Mouse (Mus musculus) ES-Bruce4 (cell line): ENCODE measurements around the gene Zfp385c. TPM values are rescaled to one million over a fixed set of nuclear protein-coding genes. Genes with fewer than 3 reads are reported as not detected.
A peak's percentile ranks its signal among the peaks of the same experiment; 100 is the strongest.

Experiments used
- H3K27ac ChIP-seq: 2 replicates; pipeline ENCODE4 v1.5.1; 2012; ENCODE audit warnings: low read length, inconsistent platforms; ENCODE audit not compliant: insufficient read depth
- H3K27me3 ChIP-seq: 2 replicates; pipeline ENCODE4 v1.6.1; 2012; ENCODE audit warnings: mild to moderate bottlenecking, low read length, inconsistent platforms; ENCODE audit not compliant: control insufficient read depth, poor library complexity, insufficient read depth, severe bottlenecking
- H3K36me3 ChIP-seq: 2 replicates; pipeline ENCODE4 v1.6.1; 2012; ENCODE audit warnings: inconsistent platforms, mild to moderate bottlenecking, low read length, moderate library complexity; ENCODE audit not compliant: control insufficient read depth, poor library complexity, insufficient read depth, severe bottlenecking
- H3K4me1 ChIP-seq: one replicate; pipeline ENCODE4 v1.8.1; 2011; ENCODE audit warnings: low read length; ENCODE audit not compliant: control insufficient read depth, insufficient read depth
- H3K4me3 ChIP-seq: 2 replicates; pipeline ENCODE4 v1.5.1; 2011; ENCODE audit warnings: low read depth, mild to moderate bottlenecking, low read length
- H3K9ac ChIP-seq: 2 replicates; pipeline ENCODE4 v1.6.1; 2012; ENCODE audit warnings: low read depth, mild to moderate bottlenecking, inconsistent platforms; ENCODE audit not compliant: poor library complexity, severe bottlenecking
- H3K9me3 ChIP-seq: replicated peaks from 2 replicates; pipeline ENCODE4 v1.6.1; 2012; ENCODE audit warnings: mild to moderate bottlenecking, low read length, inconsistent platforms; ENCODE audit not compliant: control insufficient read depth, poor library complexity, insufficient read depth, severe bottlenecking
- CTCF ChIP-seq: IDR thresholded peaks from one replicate; pipeline ENCODE4 v1.8.1; 2011; ENCODE audit warnings: low read depth, low read length
- EP300 ChIP-seq: IDR thresholded peaks from 2 replicates; pipeline ENCODE4 v1.6.1; 2011; ENCODE audit warnings: low read depth, low read length; ENCODE audit not compliant: insufficient read depth
- POLR2A ChIP-seq: IDR thresholded peaks from one replicate; pipeline ENCODE4 v1.8.1; 2011; ENCODE audit warnings: low read length; ENCODE audit not compliant: insufficient read depth
- polyA plus RNA-seq: library from polyadenylated mRNA; stranded (reverse); fragments of >200 nt; gene quantifications from 2 replicates; pipeline ENCODE4 v1.2.4, GENCODE M21; 2011; ENCODE audit warnings: low read depth; ENCODE audit not compliant: missing spikeins, insufficient read depth, insufficient read length

Gene Zfp385c
- polyA plus RNA-seq, 1 experiment, result 1.9 TPM

DNA sequence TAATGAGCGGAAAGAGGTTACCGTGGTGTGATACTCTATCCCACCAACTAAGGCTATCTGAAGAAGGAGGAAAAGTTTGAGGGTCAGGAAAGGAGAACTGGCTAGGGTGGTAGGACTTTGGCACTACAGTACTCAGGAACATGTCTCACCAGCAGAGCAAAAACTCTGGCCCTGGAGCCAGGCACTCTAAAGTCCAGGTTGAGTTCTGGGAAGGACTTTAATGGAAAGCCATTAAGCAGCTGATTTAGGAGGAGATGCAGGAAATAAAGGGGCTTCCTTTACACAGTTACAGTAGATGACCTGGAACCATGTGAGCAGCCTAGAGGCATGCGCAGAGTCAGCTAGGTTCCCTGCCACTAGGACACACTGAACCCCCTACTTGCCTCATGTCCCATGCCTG is 34.9 kb upstream of the Zfp385c start:
- no peak overlapping the region for H3K4me3 ChIP-seq
- H3K36me3 ChIP-seq, result peaks cover 2% of the 10 kb centered on the region; the same call in 1 of the 2 replicates
- no peak overlapping the region for H3K9ac ChIP-seq
- H3K27me3 ChIP-seq, result no peaks in the 10 kb centered on the region
- H3K27ac ChIP-seq, result no peak overlapping the region
- H3K9me3 ChIP-seq, result no peaks in the 10 kb centered on the region
- no peak for TF ChIP-seq CTCF
- no peak for TF ChIP-seq EP300
- TF ChIP-seq POLR2A, result no peak
- H3K4me1 ChIP-seq, result peaks cover 3% of the 10 kb centered on the region

- Histone ChIP-seq H3K9ac (no peak overlapping the region), H3K27ac (peak overlapping the region; percentile 13; the same call in 1 of the 2 replicates), H3K9me3 (no peaks in the 10 kb centered on the region), H3K27me3 (no peaks in the 10 kb centered on the region), H3K4me1 (peaks cover 3% of the 10 kb centered on the region), H3K36me3 (peaks cover 2% of the 10 kb centered on the region; the same call in 1 of the 2 replicates), H3K4me3 (no peak overlapping the region)
- TF ChIP-seq CTCF, result no peak
- TF ChIP-seq EP300, result no peak
- TF ChIP-seq POLR2A, result no peak
Measured at GRCm38 (mm10) chr11:100724919-100725512, 32.8 kb upstream of the Zfp385c start.

DNA sequence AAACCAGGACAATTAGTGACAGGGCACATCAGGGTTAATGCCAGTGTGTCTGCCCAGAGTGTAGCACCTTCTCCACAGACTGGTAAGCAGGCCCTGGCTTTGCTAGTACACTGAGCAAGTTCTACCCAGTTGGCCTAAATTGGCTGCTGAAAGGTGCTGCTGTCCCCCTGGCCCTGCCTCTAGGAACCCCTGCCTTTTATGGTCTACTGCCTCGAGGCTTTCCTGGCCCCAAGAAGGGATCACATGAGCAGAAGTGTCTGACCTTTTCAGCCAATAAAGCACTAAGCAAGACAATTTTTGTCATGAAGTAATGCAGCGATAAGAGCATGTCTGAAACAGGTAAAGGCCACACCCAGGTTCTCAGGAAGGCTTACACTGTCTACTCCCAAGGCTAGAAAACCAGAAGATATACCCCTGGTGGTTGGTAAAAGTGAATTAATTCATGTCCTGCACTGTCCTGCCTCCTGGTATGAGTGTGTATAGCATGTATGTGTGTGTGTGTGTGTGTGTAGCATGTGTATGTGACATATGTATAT is 30.3 kb upstream of the Zfp385c start:
- Histone ChIP-seq H3K27me3 (no peaks in the 10 kb centered on the region), H3K4me3 (no peak overlapping the region), H3K4me1 (peaks cover 7% of the 10 kb centered on the region), H3K27ac (0 out of 2 replicates have a peak overlapping the region, but pooled peaks have one; percentile 3), H3K9ac (no peak overlapping the region), H3K36me3 (peaks cover under 1% of the 10 kb centered on the region; the same call in 1 of the 2 replicates), H3K9me3 (no peaks in the 10 kb centered on the region)
- no peak for TF ChIP-seq CTCF

DNA sequence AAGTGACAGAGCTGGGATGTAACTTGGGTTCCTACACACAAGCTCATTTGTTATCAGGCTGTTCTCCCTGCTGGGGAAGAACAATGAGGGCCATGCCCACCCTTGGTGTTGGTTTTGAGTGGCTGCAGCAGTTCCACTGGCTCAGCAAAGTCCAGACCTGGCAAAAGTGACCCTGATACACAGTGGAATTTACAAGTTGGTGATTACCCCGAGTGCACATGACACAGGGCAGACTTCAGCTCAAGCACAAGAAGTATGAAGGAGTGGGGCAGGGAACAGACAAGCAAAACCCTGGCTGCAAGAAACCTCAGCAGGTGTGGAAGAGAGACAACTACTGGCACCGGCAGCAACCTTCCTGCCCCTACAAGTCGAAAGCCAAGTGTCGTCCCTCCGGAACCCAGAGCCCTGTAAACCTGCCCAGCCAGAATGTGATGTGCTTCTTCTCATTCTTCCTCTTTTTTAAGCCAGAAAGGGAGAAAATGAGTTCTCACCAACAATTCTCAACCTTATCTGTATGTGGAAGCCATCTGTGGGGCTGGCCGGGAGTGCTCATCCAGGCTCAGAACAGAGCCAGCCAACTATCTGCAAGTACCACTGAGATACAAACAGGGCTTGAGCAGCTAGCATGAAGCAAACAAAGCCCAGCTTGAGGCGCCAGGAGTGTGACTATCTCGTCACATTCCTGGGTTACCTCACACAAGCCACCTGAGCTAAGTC is 29.7 kb upstream of the Zfp385c start:
- TF ChIP-seq EP300 (no peak), CTCF (no peak), POLR2A (no peak)
- Histone ChIP-seq H3K27ac (0 out of 2 replicates have a peak overlapping the region, but pooled peaks have one; percentile 3), H3K27me3 (no peaks in the 10 kb centered on the region), H3K36me3 (peaks cover 3% of the 10 kb centered on the region; the same call in 1 of the 2 replicates), H3K9me3 (no peaks in the 10 kb centered on the region), H3K4me1 (peaks cover 7% of the 10 kb centered on the region), H3K9ac (no peak overlapping the region), H3K4me3 (no peak overlapping the region)

DNA sequence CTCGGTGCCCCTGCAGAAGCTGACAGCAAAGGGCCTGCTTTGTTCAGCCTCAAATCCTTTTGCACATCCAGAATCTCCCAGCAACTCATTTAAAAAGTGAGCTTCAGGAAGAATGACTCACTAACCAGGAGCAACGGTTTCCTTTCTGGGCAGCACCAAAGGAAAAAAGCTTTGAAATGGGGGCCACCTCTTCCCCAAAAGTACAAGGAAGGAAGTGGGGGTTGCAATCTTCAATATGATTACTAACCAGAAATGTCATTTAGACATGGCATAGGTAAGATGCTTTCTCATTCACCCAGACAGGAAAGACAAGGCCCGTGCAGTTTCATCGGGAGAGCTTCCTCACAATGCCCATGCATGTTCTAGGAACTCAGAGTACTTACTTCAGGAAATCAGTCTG is 29.0 kb upstream of the Zfp385c start:
- H3K27ac ChIP-seq, result no peak overlapping the region
- no peaks in the 10 kb centered on the region for H3K27me3 ChIP-seq
- peaks cover 7% of the 10 kb centered on the region for H3K4me1 ChIP-seq
- no peak overlapping the region for H3K4me3 ChIP-seq
- no peak overlapping the region for H3K9ac ChIP-seq
- H3K9me3 ChIP-seq, result no peaks in the 10 kb centered on the region
- TF ChIP-seq POLR2A, result no peak
- TF ChIP-seq EP300, result no peak
- TF ChIP-seq CTCF, result no peak
- H3K36me3 ChIP-seq, result peaks cover 3% of the 10 kb centered on the region

GRCm38 (mm10) chr11:100720345-100720744 is 28.1 kb upstream of the Zfp385c start:
- H3K27ac ChIP-seq, result no peak overlapping the region
- H3K36me3 ChIP-seq, result peaks cover 11% of the 10 kb centered on the region
- no peaks in the 10 kb centered on the region for H3K9me3 ChIP-seq
- no peaks in the 10 kb centered on the region for H3K27me3 ChIP-seq
- H3K9ac ChIP-seq, result no peak overlapping the region
- TF ChIP-seq CTCF (no peak), POLR2A (no peak), EP300 (no peak)
- peaks cover 7% of the 10 kb centered on the region for H3K4me1 ChIP-seq
- H3K4me3 ChIP-seq, result no peak overlapping the region
